Mouse (Mus musculus) myocyte (in vitro differentiated cells): ENCODE results near the gene Krtap3-3. TPM values are rescaled to one million over a fixed set of nuclear protein-coding genes. Genes with fewer than 3 reads are reported as not detected.

Experiments
- H3K27me3 ChIP-seq: one replicate; pipeline ENCODE4 v1.6.1; 2011; ENCODE audit not compliant: control insufficient read depth, insufficient read depth, insufficient read length
- H3K36me3 ChIP-seq: one replicate; pipeline ENCODE4 v1.6.1; 2011; ENCODE audit not compliant: control insufficient read depth, insufficient read depth
- H3K4me2 ChIP-seq: one replicate; pipeline ENCODE4 v1.6.1; 2011; ENCODE audit warnings: low read depth, control low read depth
- H3K4me3 ChIP-seq: one replicate; pipeline ENCODE4 v1.5.1; 2011; ENCODE audit warnings: mild to moderate bottlenecking, control low read depth, moderate library complexity
- H3K79me2 ChIP-seq: one replicate; pipeline ENCODE4 v1.6.1; 2011; ENCODE audit not compliant: control insufficient read depth, insufficient read depth
- H3ac ChIP-seq: one replicate; pipeline ENCODE4 v1.6.1; 2011; ENCODE audit not compliant: control insufficient read depth, insufficient read length
- CEBPB ChIP-seq: IDR thresholded peaks from 2 replicates; pipeline ENCODE4 v1.6.1; 2011; ENCODE audit warnings: mild to moderate bottlenecking, moderate library complexity; ENCODE audit not compliant: poor library complexity, insufficient read depth, severe bottlenecking
- E2F4 ChIP-seq: IDR thresholded peaks from one replicate; pipeline ENCODE4 v1.6.1; 2011; ENCODE audit warnings: mild to moderate bottlenecking, control low read depth, moderate library complexity; ENCODE audit not compliant: insufficient read depth
- MAX ChIP-seq: IDR thresholded peaks from one replicate; pipeline ENCODE4 v1.6.1; 2011; ENCODE audit warnings: low read depth, mild to moderate bottlenecking, control low read depth
- MYOD1 ChIP-seq, 3 experiments: IDR thresholded peaks; one replicate each; pipeline ENCODE4 v1.6.1; 2011; ENCODE audit warnings: control low read depth in 2 of 3, low read depth in 2 of 3, mild to moderate bottlenecking in 2 of 3, moderate library complexity in 1 of 3; ENCODE audit not compliant: insufficient read length in 2 of 3, control insufficient read depth in 1 of 3
- MYOG ChIP-seq, 3 experiments: IDR thresholded peaks; one replicate each; pipeline ENCODE4 v1.6.1; 2011; ENCODE audit warnings: control low read depth in 2 of 3, low read depth in 2 of 3, mild to moderate bottlenecking in 2 of 3; ENCODE audit not compliant: insufficient read length in 2 of 3, control insufficient read depth in 1 of 3, insufficient read depth in 1 of 3
- POLR2A ChIP-seq: IDR thresholded peaks from one replicate; pipeline ENCODE4 v1.6.1; 2011; ENCODE audit warnings: low read depth, mild to moderate bottlenecking, control low read depth, moderate library complexity; ENCODE audit not compliant: insufficient read length
- POLR2AphosphoS2 ChIP-seq: IDR thresholded peaks from one replicate; pipeline ENCODE4 v1.6.1; 2011; ENCODE audit warnings: low read depth, control low read depth; ENCODE audit not compliant: insufficient read length
- REST ChIP-seq: IDR thresholded peaks from one replicate; pipeline ENCODE4 v1.6.1; 2011; ENCODE audit warnings: mild to moderate bottlenecking, control low read depth, moderate library complexity; ENCODE audit not compliant: insufficient read depth, insufficient read length
- SRF ChIP-seq: IDR thresholded peaks from one replicate; pipeline ENCODE4 v1.6.1; 2011; ENCODE audit warnings: low read depth; ENCODE audit not compliant: control insufficient read depth, insufficient read length
- TCF12 ChIP-seq: IDR thresholded peaks from one replicate; pipeline ENCODE4 v1.6.1; 2011; ENCODE audit warnings: mild to moderate bottlenecking, control low read depth; ENCODE audit not compliant: poor library complexity, insufficient read depth, severe bottlenecking
- TCF3 ChIP-seq: IDR thresholded peaks from one replicate; pipeline ENCODE4 v1.6.1; 2011; ENCODE audit warnings: low read depth, control low read depth; ENCODE audit not compliant: insufficient read length
- USF1 ChIP-seq: IDR thresholded peaks from one replicate; pipeline ENCODE4 v1.6.1; 2011; ENCODE audit warnings: low read depth, mild to moderate bottlenecking, control low read depth, moderate library complexity
- polyA plus RNA-seq: library from polyadenylated mRNA; unstranded; fragments of >200 nt; fragmentation: generic; extraction: Trizol; gene quantifications from one replicate; pipeline ENCODE4 v1.2.1, GENCODE M21; 2012; ENCODE audit warnings: missing spikeins

Krtap3-3 gene
- polyA plus RNA-seq, 1 experiment, result not detected

GRCm38 (mm10) chr11:99566530-99566929, 15.9 kb upstream of the Krtap3-3 start, which contains the start of gene Krtap3-1:
Gene Krtap3-1 (minus strand): TSS chr11:99566630.
- no peaks in the 10 kb centered on the region for H3K79me2 ChIP-seq
- TF ChIP-seq MYOG (IDR thresholded peaks at IDR 0.05; ENCODE audit: control insufficient read depth in 1 of 3, insufficient read depth in 1 of 3, insufficient read length in 2 of 3, low read depth in 2 of 3) (no peak), TCF3 (no peak), MYOD1 (IDR thresholded peaks at IDR 0.05; ENCODE audit: control insufficient read depth in 1 of 3, insufficient read length in 2 of 3, low read depth in 2 of 3) (no peak), POLR2AphosphoS2 (no peak), SRF (no peak), TCF12 (no peak), E2F4 (no peak), MAX (no peak), REST (no peak), POLR2A (no peak), USF1 (no peak), CEBPB (no peak)

GRCm38 (mm10) chr11:99562580-99562979, 11.9 kb upstream of the Krtap3-3 start:
- H3K79me2 ChIP-seq, result no peaks in the 10 kb centered on the region
- no peak overlapping the region for H3K4me2 ChIP-seq
- TF ChIP-seq USF1 (no peak), MYOG (IDR thresholded peaks at IDR 0.05; ENCODE audit: control insufficient read depth in 1 of 3, insufficient read depth in 1 of 3, insufficient read length in 2 of 3, low read depth in 2 of 3) (no peak), MYOD1 (IDR thresholded peaks at IDR 0.05; ENCODE audit: control insufficient read depth in 1 of 3, insufficient read length in 2 of 3, low read depth in 2 of 3) (no peak), POLR2AphosphoS2 (no peak), CEBPB (no peak), E2F4 (no peak), TCF12 (no peak), MAX (no peak), SRF (no peak), POLR2A (no peak), REST (no peak), TCF3 (no peak)
- no peak overlapping the region for H3ac ChIP-seq
- no peaks in the 10 kb centered on the region for H3K36me3 ChIP-seq
- H3K27me3 ChIP-seq, result no peaks in the 10 kb centered on the region
- H3K4me3 ChIP-seq, result no peak overlapping the region

More at GRCm38 (mm10) chr11:99566530-99566929, 15.9 kb upstream of the Krtap3-3 start, which contains the start of gene Krtap3-1:
- no peaks in the 10 kb centered on the region for H3K36me3 ChIP-seq
- H3K27me3 ChIP-seq, result no peaks in the 10 kb centered on the region
- no peak within 1 kb of the TSS for H3ac ChIP-seq
- no peak within 1 kb of the TSS for H3K4me3 ChIP-seq
- H3K4me2 ChIP-seq, result no peak within 1 kb of the TSS

GRCm38 (mm10) chr11:99559366-99559765, 8.7 kb upstream of the Krtap3-3 start, which contains the start of gene Gm11939:
Gene Gm11939 (minus strand): TSS chr11:99559466.
- H3ac ChIP-seq, result no peak within 1 kb of the TSS
- H3K4me2 ChIP-seq, result no peak within 1 kb of the TSS
- no peak within 1 kb of the TSS for H3K4me3 ChIP-seq
- no peak for TF ChIP-seq MYOG (IDR thresholded peaks at IDR 0.05; ENCODE audit: control insufficient read depth in 1 of 3, insufficient read depth in 1 of 3, insufficient read length in 2 of 3, low read depth in 2 of 3)
- no peak for TF ChIP-seq MAX
- TF ChIP-seq REST, result no peak
- no peak for TF ChIP-seq CEBPB
- TF ChIP-seq TCF12, result no peak
- TF ChIP-seq E2F4, result no peak
- no peaks in the 10 kb centered on the region for H3K36me3 ChIP-seq
- H3K79me2 ChIP-seq, result no peaks in the 10 kb centered on the region
- H3K27me3 ChIP-seq, result no peaks in the 10 kb centered on the region

GRCm38 (mm10) chr11:99557976-99558745, 7.5 kb upstream of the Krtap3-3 start:
- H3K4me3 ChIP-seq, result no peak overlapping the region
- no peak overlapping the region for H3ac ChIP-seq
- TF ChIP-seq MYOG (IDR thresholded peaks at IDR 0.05; ENCODE audit: control insufficient read depth in 1 of 3, insufficient read depth in 1 of 3, insufficient read length in 2 of 3, low read depth in 2 of 3) (no peak), CEBPB (no peak), TCF12 (no peak), MAX (no peak), POLR2A (no peak), USF1 (no peak), E2F4 (no peak), REST (no peak), TCF3 (no peak), POLR2AphosphoS2 (no peak), SRF (no peak), MYOD1 (IDR thresholded peaks at IDR 0.05; ENCODE audit: control insufficient read depth in 1 of 3, insufficient read length in 2 of 3, low read depth in 2 of 3) (no peak)
- no peaks in the 10 kb centered on the region for H3K79me2 ChIP-seq
- H3K36me3 ChIP-seq, result no peaks in the 10 kb centered on the region
- H3K27me3 ChIP-seq, result no peaks in the 10 kb centered on the region
- H3K4me2 ChIP-seq, result no peak overlapping the region
